Mouse (Mus musculus): Measurements from ENCODE around the gene D13Ertd608e.
"Not testable (repeated sequence)": the region's sequence is repeated elsewhere in the genome, so short reads cannot be mapped to it uniquely, and the experiment has no call there.

Gene D13Ertd608e

GRCm38 (mm10) chr13:119835320-119836056 is at the start of gene D13Ertd608e:
D13Ertd608e (plus strand) TSS chr13:119836006.
- DNase-seq (ENCODE audit: low read depth, low spot score), result not testable (repeated sequence)

GRCm38 (mm10) chr13:119789851-119790717 is 45.7 kb upstream of the D13Ertd608e start:
- DNase-seq (ENCODE audit: low read depth, low spot score), result no peak

GRCm38 (mm10) chr13:119790761-119791579 is 44.8 kb upstream of the D13Ertd608e start, which contains the start of gene Zfp131:
Zfp131 (minus strand) TSS chr13:119790889.
- peak; percentile 90 for DNase-seq (ENCODE audit: low read depth, low spot score)

- DNase-seq (ENCODE audit: low read depth, low spot score), result no peak
Measured at GRCm38 (mm10) chr13:119791580-119792135, 44.1 kb upstream of the D13Ertd608e start.

GRCm38 (mm10) chr13:119792791-119793404 is 42.9 kb upstream of the D13Ertd608e start:
- DNase-seq (ENCODE audit: low read depth, low spot score), result no peak

- DNase-seq (ENCODE audit: low read depth, low spot score), result no peak
Measured at GRCm38 (mm10) chr13:119797656-119798055, 38.1 kb upstream of the D13Ertd608e start.

GRCm38 (mm10) chr13:119808937-119809336 is 26.9 kb upstream of the D13Ertd608e start:
- no peak for DNase-seq (ENCODE audit: low read depth, low spot score)

GRCm38 (mm10) chr13:119810031-119810430 is 25.8 kb upstream of the D13Ertd608e start:
- DNase-seq (ENCODE audit: low read depth, low spot score), result no peak

DNA sequence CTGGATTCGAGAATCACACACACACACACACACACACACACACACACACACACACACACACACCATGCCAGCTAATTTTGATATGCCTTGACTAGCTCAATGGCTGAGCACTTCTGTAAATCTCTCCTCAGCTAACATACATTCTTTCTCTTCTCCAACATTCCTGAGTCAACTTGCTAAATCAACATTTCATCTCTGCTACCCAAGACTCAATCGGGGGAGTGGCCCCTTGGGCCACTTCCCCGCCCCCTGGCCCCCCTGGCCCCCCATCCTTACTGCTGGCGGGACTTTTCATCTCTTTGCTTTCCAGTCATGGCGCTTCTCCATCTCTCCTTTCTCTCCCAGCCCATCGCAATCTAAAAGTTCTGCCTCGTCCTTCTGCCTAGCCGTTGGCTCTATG is 19.0 kb upstream of the D13Ertd608e start:
- DNase-seq (ENCODE audit: low read depth, low spot score), result no peak

GRCm38 (mm10) chr13:119817579-119818206 is 18.1 kb upstream of the D13Ertd608e start:
- no peak for DNase-seq (ENCODE audit: low read depth, low spot score)

DNA sequence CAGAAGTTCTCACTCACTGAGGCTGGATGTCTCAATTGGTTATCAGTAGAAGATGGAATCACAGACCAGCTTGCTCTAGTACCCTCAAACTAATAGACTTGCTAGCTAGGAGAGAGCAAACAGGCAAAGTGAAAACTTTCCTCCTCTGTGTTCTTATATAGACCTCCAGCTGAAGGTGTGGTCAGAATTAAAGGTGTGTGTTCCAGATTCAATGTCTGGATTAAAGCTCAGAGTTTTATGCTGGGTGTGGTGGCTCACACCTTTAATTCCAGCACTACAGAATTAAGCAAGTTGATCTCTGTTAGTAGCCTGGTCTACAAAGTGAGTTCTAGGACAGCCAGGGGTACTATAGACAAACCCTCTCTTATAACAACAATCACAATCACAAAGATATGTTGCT is 5.7 kb upstream of the D13Ertd608e start, which contains the start of gene AF067063:
TSS of gene AF067063 (minus strand) at position 101 of the 400 bp plus-strand sequence.
- DNase-seq (ENCODE audit: low read depth, low spot score), result not testable (repeated sequence)

DNA sequence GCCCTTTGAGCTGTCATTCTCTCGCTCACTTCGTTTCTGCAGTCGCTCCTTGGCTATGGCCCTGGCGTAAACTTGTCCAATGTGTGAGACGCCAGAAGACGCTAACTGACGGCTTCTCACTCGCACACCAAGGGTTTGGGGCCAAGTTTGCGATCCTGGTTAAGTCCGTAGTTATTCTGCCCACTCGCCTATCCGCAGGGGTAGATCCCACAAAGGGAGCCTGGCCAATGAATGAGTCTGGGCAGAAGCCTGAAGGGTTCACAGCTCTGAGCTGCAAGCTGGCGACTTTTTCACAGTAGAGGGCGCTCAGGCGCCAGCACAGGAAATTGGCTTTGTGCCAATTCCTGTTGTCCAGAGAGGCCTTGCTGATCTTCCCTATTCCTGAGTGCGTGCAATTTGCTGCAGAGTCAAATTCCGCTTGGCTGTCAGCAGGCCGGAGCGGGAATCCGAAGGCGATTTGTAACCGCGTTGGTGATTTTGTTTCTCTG is 562 bp downstream of the D13Ertd608e start:
- DNase-seq (ENCODE audit: low read depth, low spot score), result not testable (repeated sequence)

DNA sequence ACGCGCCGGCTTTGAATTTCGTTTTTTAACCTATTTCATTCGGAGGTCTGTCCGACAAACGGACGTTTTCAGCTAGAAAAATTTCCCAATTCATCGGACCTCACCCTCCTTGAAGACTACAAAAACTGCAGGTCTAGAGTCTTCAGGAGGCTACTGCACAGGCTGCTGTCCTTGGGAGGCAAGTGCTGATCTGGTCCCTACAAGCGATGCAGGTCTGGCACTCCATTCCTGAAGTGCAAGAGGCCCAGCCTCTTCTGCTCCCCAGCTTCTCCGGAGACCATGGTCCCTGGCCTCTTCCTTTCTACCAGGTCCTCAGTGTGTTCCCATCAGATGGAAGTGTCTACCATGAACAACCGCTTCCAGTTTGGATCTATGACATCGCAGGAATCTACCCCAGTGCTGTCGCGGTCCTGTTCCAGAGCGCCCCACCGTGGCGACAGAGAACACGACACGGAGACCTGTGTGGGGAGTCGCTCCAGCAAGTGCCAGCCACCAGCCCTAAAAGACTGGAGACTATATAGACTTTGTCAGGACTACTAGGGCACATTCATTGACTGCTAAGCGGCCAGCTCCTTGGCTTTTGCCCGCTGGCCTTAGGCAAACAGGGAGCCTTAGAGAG is 2.0 kb downstream of the D13Ertd608e start:
- DNase-seq (ENCODE audit: low read depth, low spot score), result not testable (repeated sequence)

DNA sequence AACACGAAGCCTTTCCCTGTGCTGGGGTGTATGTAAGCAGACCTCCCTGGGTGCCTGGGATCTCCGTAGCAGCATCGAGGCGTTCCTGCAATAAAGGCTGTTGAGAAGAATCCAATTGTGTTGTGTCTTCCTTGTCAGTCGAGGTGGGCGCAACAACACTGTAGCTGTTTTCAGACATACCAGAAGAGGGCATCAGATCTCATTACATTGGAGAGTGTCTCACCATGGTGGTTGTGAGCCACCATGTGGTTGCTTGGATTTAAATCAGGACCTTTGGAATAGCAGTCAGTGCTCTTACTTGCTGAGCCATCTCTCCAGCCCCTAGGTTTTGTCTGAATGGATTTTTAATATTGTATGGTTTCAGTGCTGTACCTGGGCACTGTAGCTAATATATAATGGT is 4.2 kb downstream of the D13Ertd608e start:
- DNase-seq (ENCODE audit: low read depth, low spot score), result not testable (repeated sequence)

DNA sequence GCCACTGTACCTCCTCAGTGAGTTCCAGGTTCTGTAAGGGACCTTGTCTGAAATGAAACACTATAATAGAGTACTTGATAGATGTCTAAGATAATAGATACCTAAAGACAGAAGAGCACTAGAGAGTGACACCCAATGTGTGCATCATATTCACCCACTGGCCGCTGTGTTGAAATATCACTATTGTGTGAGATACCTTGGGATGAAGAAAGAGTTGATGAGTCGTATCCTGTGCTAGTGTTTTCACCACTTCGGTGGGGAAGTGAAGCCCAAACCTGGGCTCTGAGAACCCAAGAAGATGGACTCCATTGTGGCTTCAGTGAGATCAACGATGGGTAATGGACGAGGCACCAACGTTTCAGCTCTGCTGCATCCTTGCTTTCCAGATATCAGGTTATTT is 26.6 kb downstream of the D13Ertd608e start:
- not testable (repeated sequence) for DNase-seq (ENCODE audit: low read depth, low spot score)

- DNase-seq (ENCODE audit: low read depth, low spot score), result not testable (repeated sequence)
Measured at GRCm38 (mm10) chr13:119864395-119864999, 28.7 kb downstream of the D13Ertd608e start.

- DNase-seq (ENCODE audit: low read depth, low spot score), result not testable (repeated sequence)
Measured at GRCm38 (mm10) chr13:119886896-119887295, 51.1 kb downstream of the D13Ertd608e start.

- DNase-seq (ENCODE audit: low read depth, low spot score), result not testable (repeated sequence)
Measured at GRCm38 (mm10) chr13:119894685-119895084, 58.9 kb downstream of the D13Ertd608e start, which contains the start of gene Tcstv1. Tcstv1 (minus strand) TSS chr13:119894785.
